Mouse (Mus musculus) testis, adult 2 months (tissue): Measurements from ENCODE around the gene Sec16a. TPM values are rescaled to one million over a fixed set of nuclear protein-coding genes. Genes with fewer than 3 reads are reported as not detected.

ENCODE experiments used
- H3K27ac ChIP-seq: fragments of 200-500 bp; 2 replicates; pipeline ENCODE4 v1.5.1; 2012; ENCODE audit warnings: low read depth, low read length; ENCODE audit not compliant: control insufficient read depth, insufficient read depth
- H3K27me3 ChIP-seq: fragments of 200-500 bp; 2 replicates; pipeline ENCODE4 v1.6.1; 2012; ENCODE audit warnings: mild to moderate bottlenecking, low read length, moderate library complexity; ENCODE audit not compliant: control insufficient read depth, insufficient read depth
- H3K36me3 ChIP-seq: fragments of 200-500 bp; 2 replicates; pipeline ENCODE4 v1.6.1; 2012; ENCODE audit warnings: mild to moderate bottlenecking, low read length; ENCODE audit not compliant: control insufficient read depth, insufficient read depth
- H3K4me1 ChIP-seq: fragments of 200-500 bp; 2 replicates; pipeline ENCODE4 v1.6.1; 2012; ENCODE audit warnings: low read length; ENCODE audit not compliant: control insufficient read depth, insufficient read depth
- H3K4me3 ChIP-seq: fragments of 200-500 bp; 2 replicates; pipeline ENCODE4 v1.5.1; 2012; ENCODE audit warnings: low read depth, mild to moderate bottlenecking, low read length, moderate library complexity, mixed read lengths; ENCODE audit not compliant: control insufficient read depth
- CTCF ChIP-seq: fragments of 200-500 bp; IDR thresholded peaks from 2 replicates; pipeline ENCODE4 v1.5.1; 2012; ENCODE audit warnings: low read depth, mild to moderate bottlenecking, inconsistent platforms, low read length, moderate library complexity; ENCODE audit not compliant: control insufficient read depth, insufficient read depth, insufficient replicate concordance
- POLR2A ChIP-seq: fragments of 200-500 bp; IDR thresholded peaks from 2 replicates; pipeline ENCODE4 v1.6.1; 2012; ENCODE audit warnings: low read depth, mild to moderate bottlenecking, inconsistent platforms, low read length, moderate library complexity; ENCODE audit not compliant: control insufficient read depth
- polyA plus RNA-seq: library from polyadenylated mRNA; depleted of rRNA; stranded (reverse); fragments of >200 nt; gene quantifications from 2 replicates; pipeline ENCODE4 v1.2.3, GENCODE M21; 2012

Gene Sec16a
- polyA plus RNA-seq, 1 experiment: 58.1 TPM

GRCm38 (mm10) chr2:26472312-26473090 lies 27.5 kb upstream of the Sec16a start:
- no peaks in the 10 kb centered on the region for H3K4me1 ChIP-seq
- no peak overlapping the region for H3K27ac ChIP-seq
- no peaks in the 10 kb centered on the region for H3K36me3 ChIP-seq
- no peak overlapping the region for H3K4me3 ChIP-seq
- TF ChIP-seq POLR2A: no peak
- H3K27me3 ChIP-seq: no peaks in the 10 kb centered on the region

- H3K4me3 ChIP-seq: no peak overlapping the region
- H3K27ac ChIP-seq: no peak overlapping the region
- H3K36me3 ChIP-seq: no peaks in the 10 kb centered on the region
- no peaks in the 10 kb centered on the region for H3K27me3 ChIP-seq
- TF ChIP-seq CTCF (no peak), POLR2A (no peak)
- H3K4me1 ChIP-seq: no peaks in the 10 kb centered on the region
These were observed 26.8 kb upstream of the Sec16a start for GRCm38 (mm10) chr2:26471652-26472285.

GRCm38 (mm10) chr2:26470967-26471366 lies 26.0 kb upstream of the Sec16a start:
- H3K36me3 ChIP-seq: no peaks in the 10 kb centered on the region
- no peak overlapping the region for H3K4me3 ChIP-seq
- H3K27me3 ChIP-seq: no peaks in the 10 kb centered on the region
- H3K27ac ChIP-seq: no peak overlapping the region
- H3K4me1 ChIP-seq: no peaks in the 10 kb centered on the region
- TF ChIP-seq POLR2A: no peak

- H3K27ac ChIP-seq: no peak overlapping the region
- H3K27me3 ChIP-seq: no peaks in the 10 kb centered on the region
- no peak overlapping the region for H3K4me3 ChIP-seq
- no peaks in the 10 kb centered on the region for H3K36me3 ChIP-seq
- no peaks in the 10 kb centered on the region for H3K4me1 ChIP-seq
- no peak for TF ChIP-seq POLR2A
- TF ChIP-seq CTCF: no peak
These were observed 23.4 kb upstream of the Sec16a start for GRCm38 (mm10) chr2:26468376-26468775.

- Histone ChIP-seq H3K4me1 (peaks cover 10% of the 10 kb centered on the region), H3K36me3 (no peaks in the 10 kb centered on the region), H3K27ac (no peak overlapping the region), H3K27me3 (no peaks in the 10 kb centered on the region), H3K4me3 (no peak overlapping the region)
- TF ChIP-seq POLR2A (no peak), CTCF (no peak)
These were observed 18.4 kb upstream of the Sec16a start for GRCm38 (mm10) chr2:26463412-26463811.

GRCm38 (mm10) chr2:26462980-26463379 lies 18.0 kb upstream of the Sec16a start:
- Histone ChIP-seq H3K27ac (no peak overlapping the region), H3K27me3 (no peaks in the 10 kb centered on the region), H3K4me1 (peaks cover 14% of the 10 kb centered on the region), H3K4me3 (no peak overlapping the region), H3K36me3 (no peaks in the 10 kb centered on the region; the same call in 1 of the 2 replicates)
- TF ChIP-seq CTCF (no peak), POLR2A (no peak)

- H3K27ac ChIP-seq: no peak overlapping the region
- H3K4me3 ChIP-seq: no peak overlapping the region
- peaks cover 14% of the 10 kb centered on the region for H3K4me1 ChIP-seq
- no peaks in the 10 kb centered on the region for H3K27me3 ChIP-seq
- no peak for TF ChIP-seq POLR2A
- TF ChIP-seq CTCF: no peak
- no peaks in the 10 kb centered on the region; the same call in 1 of the 2 replicates for H3K36me3 ChIP-seq
These were observed 16.7 kb upstream of the Sec16a start for GRCm38 (mm10) chr2:26461667-26462066.
